Mouse (Mus musculus) olfactory bulb, adult 2 months (tissue): ENCODE measurements around the gene Usp43.

ENCODE experiments used
- CTCF ChIP-seq: fragments of 200-500 bp; IDR thresholded peaks from 2 replicates; pipeline ENCODE4 v1.5.1; 2012; ENCODE audit warnings: low read depth, mild to moderate bottlenecking, low read length, moderate library complexity; ENCODE audit not compliant: insufficient read depth
- POLR2A ChIP-seq: fragments of 200-500 bp; IDR thresholded peaks from 2 replicates; pipeline ENCODE4 v1.6.1; 2012; ENCODE audit warnings: mild to moderate bottlenecking, low read depth, low read length, moderate library complexity; ENCODE audit not compliant: insufficient read depth

DNA sequence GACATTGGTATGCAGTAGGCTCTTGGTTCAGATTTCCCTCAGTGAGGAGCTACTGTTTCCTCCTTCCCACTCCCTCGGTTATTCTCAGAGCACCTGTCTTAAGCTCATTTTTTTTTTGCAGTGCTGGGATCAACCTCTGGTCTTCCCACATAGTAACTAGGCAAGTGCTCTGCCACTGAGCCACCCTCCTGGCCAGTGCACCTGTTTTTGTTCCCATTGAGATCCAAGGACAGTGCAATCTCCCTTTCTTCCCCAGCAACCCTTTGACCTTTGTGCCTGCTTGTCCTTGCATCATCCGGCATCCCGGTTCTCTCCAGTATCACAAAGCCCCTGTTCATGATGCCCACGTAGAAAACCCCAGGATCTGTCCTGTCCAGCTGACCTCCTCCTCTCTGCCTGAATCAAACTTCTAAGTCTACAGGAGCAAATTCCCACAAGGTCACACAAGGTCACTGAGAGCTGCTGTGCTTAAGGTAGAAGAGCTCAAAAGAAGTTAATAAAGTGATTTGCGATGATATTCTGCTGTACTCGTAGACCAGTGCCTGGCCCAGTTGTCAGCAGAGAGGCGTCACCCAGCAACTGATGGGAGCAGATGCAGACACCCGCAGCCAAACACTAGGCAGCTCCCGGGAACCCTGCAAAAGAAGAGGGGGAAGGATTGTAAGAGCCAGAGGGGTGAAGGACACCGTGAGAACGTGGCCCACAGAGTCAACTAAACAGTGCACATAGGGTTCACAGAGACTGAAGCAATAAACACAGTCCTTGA is 114.9 kb downstream of the Usp43 start:
- TF ChIP-seq CTCF = no peak
- TF ChIP-seq POLR2A = no peak
